Mouse (Mus musculus) lung, embryonic 16.5 days (tissue): Measurements from ENCODE around the gene Rtl4. TPM values are rescaled to one million over a fixed set of nuclear protein-coding genes. Genes with fewer than 3 reads are reported as not detected.

Experiments
- ATAC-seq: fragments of 200-750 bp; cut with Nextera tagmentation; 2 replicates; pipeline ENCODE4 v1.8.0; 2017; ENCODE audit warnings: low read depth, mild to moderate bottlenecking, moderate library complexity
- H3K27ac ChIP-seq: fragments of 300-500 bp; sonication (generic); 2 replicates; pipeline ENCODE4 v1.5.1; 2014; ENCODE audit warnings: mild to moderate bottlenecking, control low read depth, low read length
- H3K27me3 ChIP-seq: fragments of 300-500 bp; sonication (generic); 2 replicates; pipeline ENCODE4 v1.6.1; 2014; ENCODE audit warnings: low read depth, low read length, mixed read lengths; ENCODE audit not compliant: control insufficient read depth, insufficient read depth
- H3K36me3 ChIP-seq: fragments of 300-500 bp; sonication (generic); 2 replicates; pipeline ENCODE4 v1.6.1; 2014; ENCODE audit warnings: low read length; ENCODE audit not compliant: control insufficient read depth, insufficient read depth
- H3K4me1 ChIP-seq: fragments of 300-500 bp; sonication (generic); replicated peaks from 2 replicates; pipeline ENCODE4 v1.6.1; 2014; ENCODE audit warnings: low read length, mixed read lengths; ENCODE audit not compliant: control insufficient read depth, insufficient read depth
- H3K4me2 ChIP-seq: fragments of 300-500 bp; sonication (generic); 2 replicates; pipeline ENCODE4 v1.6.1; 2014; ENCODE audit warnings: low read depth, low read length, control low read depth
- H3K4me3 ChIP-seq: fragments of 300-500 bp; sonication (generic); 2 replicates; pipeline ENCODE4 v1.5.1; 2014; ENCODE audit warnings: mild to moderate bottlenecking, low read length, control low read depth
- H3K9ac ChIP-seq: fragments of 300-500 bp; sonication (generic); 2 replicates; pipeline ENCODE4 v1.6.1; 2014; ENCODE audit warnings: low read length, control low read depth
- H3K9me3 ChIP-seq: fragments of 300-500 bp; sonication (generic); 2 replicates; pipeline ENCODE4 v1.6.1; 2016; ENCODE audit warnings: low read length; ENCODE audit not compliant: control insufficient read depth
- WGBS: fragments of 180-500 bp; shearing (Covaris S2); extraction: QIAGEN DNeasy Blood & Tissue Kit; methylation state at CpG from one replicate; pipeline ENCODE4 v1.1.7; 2014; 5-methylcytosine and 5-hydroxymethylcytosine counted together
- microRNA counts: library from miRNA; unstranded; fragments of <30 nt; microRNA quantifications from one replicate; lab custom pipeline; 2016
- microRNA-seq: library from miRNA; unstranded; fragments of <30 nt; microRNA quantifications from one replicate; pipeline ENCODE4, GENCODE M21; 2016
- polyA plus RNA-seq: library from polyadenylated mRNA; unstranded; fragments of >200 nt; fragmentation: Nextera tagmentation; extraction: Ambion mirVana; gene quantifications from 2 replicates; pipeline ENCODE4 v1.2.1, GENCODE M21; 2015

The Rtl4 gene
- polyA plus RNA-seq, 1 experiment from 2014 or later = 0.14 TPM

DNA sequence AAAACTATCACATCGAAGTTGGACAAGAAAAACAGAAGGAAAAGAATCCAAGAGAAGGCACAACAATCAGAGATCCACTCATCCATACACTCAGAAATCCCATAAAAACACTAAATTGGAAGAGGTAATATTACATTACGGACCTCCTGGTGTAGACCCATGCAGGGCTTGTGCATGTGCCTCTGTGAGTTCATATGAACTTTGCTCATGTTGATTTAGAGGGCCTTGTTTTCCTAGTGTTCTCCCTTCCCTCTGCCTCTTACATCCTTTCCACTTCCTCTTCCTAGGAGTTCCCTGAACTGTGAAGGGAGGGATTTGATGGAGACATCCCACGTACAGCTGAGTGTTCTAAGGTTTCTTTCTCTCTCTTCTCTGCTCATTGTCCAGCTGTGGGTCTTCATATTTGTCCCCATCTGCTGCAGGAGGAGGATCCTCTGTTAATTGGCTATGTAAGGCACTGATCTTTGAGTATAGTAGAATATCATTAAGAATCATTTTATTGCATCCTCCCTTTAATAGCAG is 58.9 kb downstream of the Rtl4 start:
- no peak for ATAC-seq
- no peak overlapping the region for H3K4me3 ChIP-seq
- 66% methylated on average over 3 of the region's 3 CpGs for WGBS
- H3K27ac ChIP-seq = no peak overlapping the region
- H3K9ac ChIP-seq = no peak overlapping the region
- no peak overlapping the region for H3K4me2 ChIP-seq
- H3K4me1 ChIP-seq = no peaks in the 10 kb centered on the region
- no peaks in the 10 kb centered on the region for H3K27me3 ChIP-seq
- H3K36me3 ChIP-seq = no peaks in the 10 kb centered on the region
- H3K9me3 ChIP-seq = no peaks in the 10 kb centered on the region

DNA sequence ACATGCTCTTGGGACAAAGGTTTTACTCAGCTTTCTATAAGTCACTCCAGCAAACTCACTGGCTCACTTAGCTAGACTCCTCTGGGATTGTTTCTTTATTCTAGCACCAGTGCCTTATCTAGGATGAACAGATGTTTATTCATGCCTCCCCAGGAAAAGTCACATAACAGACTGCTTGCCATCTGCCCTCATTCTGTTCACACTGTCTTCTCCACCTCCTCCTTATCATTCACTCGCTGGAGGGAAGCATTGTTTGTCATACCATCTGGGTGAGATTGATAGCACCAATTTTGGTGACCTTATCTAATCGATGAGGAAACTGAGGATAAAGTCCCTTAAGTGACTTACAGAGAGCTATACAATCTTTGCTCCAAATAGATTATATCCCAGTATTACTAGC is 298.3 kb downstream of the Rtl4 start:
- ATAC-seq = no peak

DNA sequence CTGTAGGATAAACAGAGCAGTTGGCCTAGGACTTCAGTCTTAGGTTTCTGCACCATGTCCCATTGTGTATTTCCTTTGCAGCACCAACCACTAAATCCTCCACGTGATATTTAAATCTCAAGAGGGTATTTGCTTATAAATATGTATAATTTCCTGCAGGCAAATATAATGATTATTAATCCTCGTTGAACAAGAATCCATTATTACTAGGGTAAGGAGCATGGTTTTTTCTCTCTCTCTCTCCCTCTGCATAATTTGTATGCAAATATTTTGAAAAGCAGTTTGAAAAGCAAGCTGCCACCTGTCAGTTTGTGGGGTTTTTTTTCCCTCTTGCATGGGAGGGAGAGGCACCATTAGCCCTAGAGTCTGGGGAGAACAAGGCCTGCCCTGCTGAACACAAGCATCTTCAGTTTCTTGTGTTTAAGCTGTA is 376.8 kb downstream of the Rtl4 start:
- Histone ChIP-seq H3K27me3 (no peaks in the 10 kb centered on the region), H3K36me3 (no peaks in the 10 kb centered on the region), H3K4me3 (no peak overlapping the region), H3K4me1 (no peaks in the 10 kb centered on the region), H3K9me3 (no peaks in the 10 kb centered on the region), H3K27ac (no peak overlapping the region), H3K4me2 (no peak overlapping the region), H3K9ac (no peak overlapping the region)
- WGBS = 63% methylated on average over 2 of the region's 2 CpGs
- ATAC-seq = no peak

More for the DNA sequence above, 298.3 kb downstream of the Rtl4 start:
- H3K4me1 ChIP-seq = no peaks in the 10 kb centered on the region
- no peaks in the 10 kb centered on the region for H3K36me3 ChIP-seq
- H3K9ac ChIP-seq = no peak overlapping the region
- H3K27me3 ChIP-seq = no peaks in the 10 kb centered on the region
- no peak overlapping the region for H3K4me2 ChIP-seq
- H3K9me3 ChIP-seq = no peaks in the 10 kb centered on the region
- H3K4me3 ChIP-seq = no peak overlapping the region
- H3K27ac ChIP-seq = no peak overlapping the region
- WGBS = 31% methylated on average over 2 of the region's 2 CpGs

DNA sequence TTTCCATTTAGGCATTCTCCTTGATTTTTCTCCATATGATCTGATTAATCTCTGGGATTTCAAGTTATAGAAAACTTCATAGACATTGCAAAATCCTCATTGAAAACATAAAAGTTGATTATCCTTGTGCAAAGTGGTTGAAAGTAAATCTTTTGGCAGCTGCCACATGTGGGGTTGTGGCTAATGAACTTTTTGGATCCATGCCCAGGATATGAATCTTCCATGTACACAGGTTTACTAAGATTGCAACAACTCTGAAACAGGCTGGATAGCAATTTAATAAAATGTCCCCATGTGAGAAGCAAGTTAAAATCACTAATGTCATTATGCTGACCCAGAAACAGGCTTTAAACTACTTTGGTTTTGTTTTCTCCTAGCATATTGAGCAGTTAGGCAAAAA is 401.1 kb downstream of the Rtl4 start:
- ATAC-seq = no peak
- Histone ChIP-seq H3K4me3 (no peak overlapping the region), H3K9ac (no peak overlapping the region), H3K27me3 (no peaks in the 10 kb centered on the region), H3K36me3 (no peaks in the 10 kb centered on the region), H3K27ac (no peak overlapping the region), H3K9me3 (no peaks in the 10 kb centered on the region), H3K4me1 (no peaks in the 10 kb centered on the region), H3K4me2 (no peak overlapping the region)

DNA sequence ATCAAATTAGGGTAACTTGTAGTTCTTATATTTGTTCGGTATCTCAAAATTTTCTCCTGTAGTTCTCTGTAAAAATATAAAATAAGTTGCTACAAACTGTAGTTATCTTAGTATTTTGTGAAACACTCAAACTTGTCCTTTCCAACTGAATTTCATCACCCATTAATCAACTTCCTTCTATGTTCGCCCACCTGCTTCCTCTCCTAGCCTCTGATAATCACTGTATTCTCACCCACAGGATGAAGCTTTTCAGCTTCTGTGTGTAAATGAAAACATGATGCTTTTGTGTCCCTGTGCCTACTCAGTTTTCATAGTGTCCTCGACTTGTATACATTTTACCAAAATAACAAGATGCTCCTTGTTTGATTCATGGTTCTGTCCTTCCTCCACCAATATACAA is 401.7 kb downstream of the Rtl4 start:
- Histone ChIP-seq H3K9ac (no peak overlapping the region), H3K4me3 (no peak overlapping the region), H3K36me3 (no peaks in the 10 kb centered on the region), H3K9me3 (no peaks in the 10 kb centered on the region), H3K4me2 (no peak overlapping the region), H3K4me1 (no peaks in the 10 kb centered on the region), H3K27ac (no peak overlapping the region), H3K27me3 (no peaks in the 10 kb centered on the region)
- no peak for ATAC-seq
- WGBS = 63% methylated on average over 3 of the region's 3 CpGs

DNA sequence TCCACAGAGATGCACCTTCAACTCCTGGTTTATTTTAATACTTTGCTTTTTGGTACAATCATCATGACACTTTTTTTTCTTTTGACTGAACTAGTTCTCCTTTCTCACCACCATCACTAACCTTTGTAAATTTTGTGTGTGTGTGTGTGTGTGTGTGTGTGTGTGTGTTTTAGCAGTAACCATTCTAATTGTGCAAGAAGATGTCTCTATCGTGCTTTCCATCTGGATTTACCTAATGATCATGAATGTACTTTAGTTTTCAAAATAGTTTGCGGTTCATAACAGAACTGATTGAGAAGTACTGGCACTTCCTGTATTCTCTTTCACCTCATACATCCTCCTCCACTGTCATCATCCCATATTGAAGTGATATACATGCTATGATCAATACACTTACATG is 402.3 kb downstream of the Rtl4 start:
- no peaks in the 10 kb centered on the region for H3K9me3 ChIP-seq
- no peak overlapping the region for H3K4me3 ChIP-seq
- no peak overlapping the region for H3K27ac ChIP-seq
- H3K27me3 ChIP-seq = no peaks in the 10 kb centered on the region
- no peak overlapping the region for H3K4me2 ChIP-seq
- H3K36me3 ChIP-seq = no peaks in the 10 kb centered on the region
- no peak overlapping the region for H3K9ac ChIP-seq
- 77% methylated on average over 2 of the region's 2 CpGs for WGBS
- no peaks in the 10 kb centered on the region for H3K4me1 ChIP-seq
- ATAC-seq = no peak

MicroRNAs within 50 kb of the gene (microRNA counts, 519-probe panel; counts per million panel counts)
- not detected for microRNA mmu-miR-3472 (lab: Ali Mortazavi, UCI)

Small RNA genes within 50 kb of the gene (microRNA-seq; reads per million reads assigned to microRNA genes)
- gene Mir3472 = not detected

Other genes starting within 250 kb of the Rtl4 start
- gene Trpc5os, start 232.3 kb upstream of the Rtl4 start, polyA plus RNA-seq = 0.05 TPM in 1 of 2 replicates, not detected in the other
- 0.08 TPM in 1 of 2 replicates, not detected in the other for gene Trpc5, start 727 bp upstream of the Rtl4 start, polyA plus RNA-seq